Mouse (Mus musculus) heart, postnatal 0 days (tissue): ENCODE measurements around the gene Fmn2. TPM values are rescaled to one million over a fixed set of nuclear protein-coding genes. Genes with fewer than 3 reads are reported as not detected.

Experiments used
- ATAC-seq: fragments of 200-750 bp; cut with Nextera tagmentation; 2 replicates; pipeline ENCODE4 v1.8.0; 2017; ENCODE audit warnings: low read depth, moderate number of reproducible peaks, moderate library complexity; ENCODE audit not compliant: insufficient read depth
- DNase-seq: peaks from one replicate; pipeline ENCODE4 v3.0.0-alpha.2; 2016; ENCODE audit warnings: low spot score
- H3K27ac ChIP-seq: fragments of 300-500 bp; sonication (generic); 2 replicates; pipeline ENCODE4 v1.5.1; 2014; ENCODE audit warnings: low read depth, mild to moderate bottlenecking
- H3K27me3 ChIP-seq: fragments of 300-500 bp; sonication (generic); 2 replicates; pipeline ENCODE4 v1.6.1; 2014; ENCODE audit warnings: low read length, mixed read lengths; ENCODE audit not compliant: control insufficient read depth, insufficient read depth
- H3K36me3 ChIP-seq: fragments of 300-500 bp; sonication (generic); replicated peaks from 2 replicates; pipeline ENCODE4 v1.6.1; 2014; ENCODE audit warnings: low read length, mixed read lengths; ENCODE audit not compliant: control insufficient read depth, insufficient read depth
- H3K4me1 ChIP-seq: fragments of 300-500 bp; sonication (generic); 2 replicates; pipeline ENCODE4 v1.6.1; 2014; ENCODE audit warnings: antibody characterized with exemption; ENCODE audit not compliant: control insufficient read depth, insufficient read depth
- H3K4me2 ChIP-seq: fragments of 300-500 bp; sonication (generic); 2 replicates; pipeline ENCODE4 v1.6.1; 2014; ENCODE audit warnings: low read depth, mild to moderate bottlenecking, low read length, moderate library complexity
- H3K4me3 ChIP-seq: fragments of 300-500 bp; sonication (generic); 2 replicates; pipeline ENCODE4 v1.5.1; 2014; ENCODE audit warnings: low read depth, low read length
- H3K9ac ChIP-seq: fragments of 300-500 bp; sonication (generic); replicated peaks from 2 replicates; pipeline ENCODE4 v1.6.1; 2014; ENCODE audit warnings: low read depth, low read length, mixed read lengths
- H3K9me3 ChIP-seq: fragments of 300-500 bp; sonication (generic); replicated peaks from 2 replicates; pipeline ENCODE4 v1.6.1; 2016; ENCODE audit warnings: low read length; ENCODE audit not compliant: control insufficient read depth
- CTCF ChIP-seq: IDR thresholded peaks from 2 replicates; pipeline ENCODE4 v1.5.1; 2016; ENCODE audit warnings: antibody characterized with exemption, control low read depth, low read depth
- EP300 ChIP-seq: IDR thresholded peaks from 2 replicates; pipeline ENCODE4 v1.6.1; 2016; ENCODE audit warnings: antibody characterized with exemption, low read depth
- WGBS: fragments of 180-500 bp; shearing (Covaris S2); extraction: QIAGEN DNeasy Blood & Tissue Kit; methylation state at CpG from one replicate; pipeline ENCODE4 v1.1.7; 2014; 5-methylcytosine and 5-hydroxymethylcytosine counted together
- polyA plus RNA-seq: library from polyadenylated mRNA; unstranded; fragments of >200 nt; fragmentation: Nextera tagmentation; extraction: Ambion mirVana; gene quantifications from 2 replicates; pipeline ENCODE4 v1.2.1, GENCODE M21; 2015
- total RNA-seq: library from RNA; depleted of rRNA; stranded (reverse); fragments of >200 nt; gene quantifications from 2 replicates; pipeline ENCODE4 v1.2.3, GENCODE M21; 2014; ENCODE audit warnings: low replicate concordance

The Fmn2 gene
- total and polyA plus RNA-seq, 2 experiments from 2014 or later = 0.07 TPM; not detected in 1

- Histone ChIP-seq H3K27me3 (no peaks in the 10 kb centered on the region), H3K27ac (no peak overlapping the region), H3K4me1 (no peaks in the 10 kb centered on the region), H3K36me3 (no peaks in the 10 kb centered on the region), H3K4me2 (no peak overlapping the region), H3K9me3 (no peaks in the 10 kb centered on the region), H3K4me3 (no peak overlapping the region), H3K9ac (no peak overlapping the region)
- 71% methylated on average over 1 of the region's 1 CpGs for WGBS
- ATAC-seq = no peak
- TF ChIP-seq CTCF (no peak), EP300 (no peak)
- DNase-seq = no peak
These were observed 128.4 kb downstream of the Fmn2 start for GRCm38 (mm10) chr1:174630074-174630473.

GRCm38 (mm10) chr1:174636291-174636690 lies 134.7 kb downstream of the Fmn2 start:
- H3K4me2 ChIP-seq = no peak overlapping the region
- H3K36me3 ChIP-seq = no peaks in the 10 kb centered on the region
- no peaks in the 10 kb centered on the region for H3K4me1 ChIP-seq
- WGBS = 91% methylated on average over 4 of the region's 4 CpGs
- TF ChIP-seq CTCF (no peak), EP300 (no peak)
- no peak overlapping the region for H3K4me3 ChIP-seq
- no peak overlapping the region for H3K9ac ChIP-seq
- H3K9me3 ChIP-seq = no peaks in the 10 kb centered on the region
- no peaks in the 10 kb centered on the region for H3K27me3 ChIP-seq
- ATAC-seq (no peak), DNase-seq (no peak)
- H3K27ac ChIP-seq = no peak overlapping the region

GRCm38 (mm10) chr1:174637564-174638085 lies 136.0 kb downstream of the Fmn2 start:
- Histone ChIP-seq H3K9me3 (no peaks in the 10 kb centered on the region), H3K27ac (no peak overlapping the region), H3K36me3 (no peaks in the 10 kb centered on the region), H3K4me3 (no peak overlapping the region), H3K4me2 (no peak overlapping the region), H3K27me3 (no peaks in the 10 kb centered on the region), H3K4me1 (no peaks in the 10 kb centered on the region), H3K9ac (no peak overlapping the region)
- no peak for DNase-seq
- TF ChIP-seq EP300 (no peak), CTCF (no peak)
- no peak for ATAC-seq
- WGBS = 85% methylated on average over 6 of the region's 6 CpGs

GRCm38 (mm10) chr1:174640901-174641300 lies 139.3 kb downstream of the Fmn2 start:
- Histone ChIP-seq H3K4me1 (no peaks in the 10 kb centered on the region), H3K27ac (no peak overlapping the region), H3K9me3 (no peaks in the 10 kb centered on the region), H3K4me3 (no peak overlapping the region), H3K9ac (no peak overlapping the region), H3K27me3 (no peaks in the 10 kb centered on the region), H3K36me3 (no peaks in the 10 kb centered on the region), H3K4me2 (no peak overlapping the region)
- ATAC-seq (no peak), DNase-seq (no peak)
- WGBS = 61% methylated on average over 1 of the region's 1 CpGs
- TF ChIP-seq CTCF (no peak), EP300 (no peak)

GRCm38 (mm10) chr1:174643431-174644010 lies 141.9 kb downstream of the Fmn2 start:
- Histone ChIP-seq H3K4me3 (no peak overlapping the region), H3K27ac (no peak overlapping the region), H3K36me3 (no peaks in the 10 kb centered on the region), H3K4me2 (no peak overlapping the region), H3K9me3 (no peaks in the 10 kb centered on the region), H3K9ac (no peak overlapping the region), H3K27me3 (no peaks in the 10 kb centered on the region), H3K4me1 (no peaks in the 10 kb centered on the region)
- ATAC-seq (no peak), DNase-seq (no peak)
- TF ChIP-seq EP300 (no peak), CTCF (no peak)
- 83% methylated on average over 5 of the region's 5 CpGs for WGBS

GRCm38 (mm10) chr1:174649421-174649826 lies 147.8 kb downstream of the Fmn2 start:
- H3K4me3 ChIP-seq = no peak overlapping the region
- no peaks in the 10 kb centered on the region for H3K27me3 ChIP-seq
- no peak overlapping the region for H3K4me2 ChIP-seq
- ATAC-seq (no peak), DNase-seq (no peak)
- no peak overlapping the region for H3K9ac ChIP-seq
- H3K27ac ChIP-seq = no peak overlapping the region
- TF ChIP-seq CTCF (no peak), EP300 (no peak)
- no peaks in the 10 kb centered on the region for H3K9me3 ChIP-seq
- 87% methylated on average over 11 of the region's 11 CpGs for WGBS
- H3K36me3 ChIP-seq = no peaks in the 10 kb centered on the region
- H3K4me1 ChIP-seq = no peaks in the 10 kb centered on the region
